ENCODE assay signal across 40 mouse cellular contexts in the genomic region with DNA sequence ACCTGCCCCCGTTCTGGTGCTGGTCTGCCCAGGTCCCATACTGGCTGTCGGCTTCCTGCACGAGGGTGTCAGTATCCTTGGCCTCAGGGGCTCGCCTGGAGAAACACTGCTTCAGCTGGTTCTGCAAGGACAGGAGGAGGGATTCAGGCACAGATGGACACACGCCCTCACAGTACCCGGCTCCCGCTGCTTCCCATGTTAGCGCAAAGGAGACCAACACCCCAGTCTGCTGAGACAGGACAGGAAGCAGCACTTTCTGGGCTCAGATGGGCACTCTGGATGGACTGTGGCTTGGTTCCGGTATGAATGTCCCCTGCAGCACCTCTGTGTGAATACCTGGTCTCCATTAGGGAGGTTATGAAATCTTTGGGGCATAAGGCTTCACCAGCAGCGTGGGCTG. TPM values are rescaled to one million over a fixed set of nuclear protein-coding genes. Genes with fewer than 3 reads are reported as not detected.
DNase-seq lines count a peak whose midpoint lies in the region; ATAC-seq and TF ChIP-seq lines count a peak whose summit lies in the region.
"Had no signal": no experiment of that assay in that cellular context is flagged by ENCODE, and none has a peak within 500 bp of the region (broad histone marks: within the 10 kb centered on the region; RNA-seq: fewer than 3 reads in every experiment).

No protein-coding gene starts in this region.

- H3K36me3 ChIP-seq in heart, embryonic 10.5 days: peaks cover 24% of the 10 kb centered on the region
- peaks cover 1% of the 10 kb centered on the region; the same call in 1 of the 2 replicates for H3K36me3 ChIP-seq in midbrain, embryonic 10.5 days
- H3K36me3 ChIP-seq in midbrain, postnatal 0 days (ENCODE audit: insufficient read depth, low read length): peaks cover 7% of the 10 kb centered on the region; the same call in 1 of the 2 replicates
- H3K36me3 ChIP-seq: hindbrain, embryonic 15.5 days; limb, embryonic 13.5 days had no signal

- no peaks in the 10 kb centered on the region for H3K9me3 ChIP-seq in heart, embryonic 10.5 days
- H3K9me3 ChIP-seq in midbrain, embryonic 10.5 days (replicated peaks): no peaks in the 10 kb centered on the region
- no peaks in the 10 kb centered on the region for H3K9me3 ChIP-seq in midbrain, postnatal 0 days (ENCODE audit: low read length)
- H3K9me3 ChIP-seq: embryonic facial prominence, embryonic 13.5 days; hindbrain, embryonic 15.5 days; limb, embryonic 13.5 days; megakaryocyte, embryonic 14.5 days had no signal

- no peak for TF ChIP-seq CTCF in midbrain, postnatal 0 days (IDR thresholded peaks at IDR 0.05)

- DNase-seq in heart, embryonic 10.5 days (ENCODE audit: low spot score): no peak
- no peak for DNase-seq in heart, adult 18-20 months
- peak; percentile 34 to 65 for DNase-seq in layer of hippocampus, adult 18-20 months (ENCODE audit: low spot score in 2 of 2)
- DNase-seq in layer of hippocampus, postnatal 14 days (ENCODE audit: low spot score in 2 of 2): no peak
- DNase-seq in midbrain, embryonic 10.5 days (ENCODE audit: low spot score): no peak
- DNase-seq in midbrain, postnatal 0 days (ENCODE audit: low spot score): no peak
- DNase-seq: adrenal gland, postnatal 25 days; B cell, adult 2 months; cerebellum, adult 18-20 months; cerebellum, postnatal 10 days; gastrocnemius, adult 2 months; heart, postnatal 4 days; kidney, adult 11 months; kidney, postnatal 14 days; lung, postnatal 4 days; midbrain, embryonic 14.5 days; right cerebral cortex, postnatal 4 days; thymus, adult 18-20 months; thymus, postnatal 25 days had no signal

- H3K9ac ChIP-seq in midbrain, postnatal 0 days (replicated peaks; ENCODE audit: low read length, poor library complexity, severe bottlenecking): no peak overlapping the region
- H3K9ac ChIP-seq: hindbrain, embryonic 15.5 days; limb, embryonic 13.5 days had no signal

- no peak for ATAC-seq in midbrain, postnatal 0 days (ENCODE audit: low FRiP score)
- ATAC-seq: inflammation-experienced regulatory T-cells, adult 6 months had no signal

- no peaks in the 10 kb centered on the region for H3K27me3 ChIP-seq in heart, embryonic 10.5 days (ENCODE audit: insufficient read depth, poor library complexity, severe bottlenecking)
- H3K27me3 ChIP-seq in midbrain, embryonic 10.5 days (ENCODE audit: low read depth, poor library complexity, severe bottlenecking): no peaks in the 10 kb centered on the region
- H3K27me3 ChIP-seq in midbrain, postnatal 0 days (ENCODE audit: insufficient read depth, low read length): no peaks in the 10 kb centered on the region
- H3K27me3 ChIP-seq: embryonic facial prominence, embryonic 13.5 days; hindbrain, embryonic 15.5 days; limb, embryonic 13.5 days had no signal

- no peak overlapping the region for H3K4me2 ChIP-seq in midbrain, postnatal 0 days (ENCODE audit: low read depth, low read length, poor library complexity, severe bottlenecking)
- H3K4me2 ChIP-seq: embryonic facial prominence, embryonic 13.5 days; hindbrain, embryonic 15.5 days; limb, embryonic 13.5 days; liver, embryonic 11.5 days had no signal

- H3K4me3 ChIP-seq in heart, embryonic 10.5 days: no peak overlapping the region
- no peak overlapping the region for H3K4me3 ChIP-seq in midbrain, embryonic 10.5 days
- no peak overlapping the region for H3K4me3 ChIP-seq in midbrain, postnatal 0 days (ENCODE audit: low read depth, low read length)
- H3K4me3 ChIP-seq: embryonic facial prominence, embryonic 13.5 days; gastrocnemius, adult 2 months; hindbrain, embryonic 15.5 days; limb, embryonic 13.5 days; megakaryocyte, embryonic 14.5 days had no signal

- H3K4me1 ChIP-seq in heart, embryonic 10.5 days: peaks cover 39% of the 10 kb centered on the region
- H3K4me1 ChIP-seq in midbrain, embryonic 10.5 days: peaks cover 21% of the 10 kb centered on the region
- H3K4me1 ChIP-seq in midbrain, postnatal 0 days (ENCODE audit: insufficient read depth, low read length): peaks cover 6% of the 10 kb centered on the region; the same call in 1 of the 2 replicates
- H3K4me1 ChIP-seq: limb, embryonic 13.5 days had no signal

- peak overlapping the region; percentile 60 for H3K27ac ChIP-seq in heart, embryonic 10.5 days
- H3K27ac ChIP-seq in midbrain, embryonic 10.5 days (replicated peaks): peak overlapping the region; percentile 55; the same call in 1 of the 2 replicates
- no peak overlapping the region for H3K27ac ChIP-seq in midbrain, postnatal 0 days (ENCODE audit: low read depth, low read length)
- H3K27ac ChIP-seq: embryonic facial prominence, embryonic 13.5 days; hindbrain, embryonic 15.5 days; limb, embryonic 13.5 days; stomach, postnatal 0 days had no signal

- 86% methylated on average over 10 of the region's 10 CpGs for WGBS in heart, embryonic 10.5 days
- WGBS in midbrain, embryonic 10.5 days: 88% methylated on average over 10 of the region's 10 CpGs
- 91% methylated on average over 10 of the region's 10 CpGs for WGBS in midbrain, postnatal 0 days

RNA-seq across cellular contexts. Expression of a gene that starts 20.1 kb away (rescaled TPM):
- polyA plus RNA-seq in heart, embryonic 10.5 days (2016; fragmentation: Nextera tagmentation; extraction: Ambion mirVana): 0.71 and 0.87 TPM in 2 replicates
- under 1 TPM; 0.23 to 0.55 TPM for total RNA-seq in heart, adult 18-20 months (2021)
- total RNA-seq in layer of hippocampus, adult 18-20 months (2021): 1 to 10 TPM; 1.6 to 2.1 TPM
- total RNA-seq in layer of hippocampus, postnatal 14 days (2021): 1 to 10 TPM; 2.6 to 3.0 TPM
- polyA plus RNA-seq in midbrain, embryonic 10.5 days (2016; fragmentation: Nextera tagmentation; extraction: Ambion mirVana): 0.40 and 2.0 TPM in 2 replicates
- total RNA-seq in midbrain, postnatal 0 days (2014; rRNA removed): 1.4 and 3.0 TPM in 2 replicates
- 2.2 and 3.1 TPM in 2 replicates for polyA plus RNA-seq in midbrain, postnatal 0 days (2015; fragmentation: Nextera tagmentation; extraction: Ambion mirVana)
- total RNA-seq: common myeloid progenitor, adult 5-6 weeks; neutrophil, adult 5-6 weeks had no signal
- polyA plus RNA-seq: liver, embryonic 16.5 days; neural tube, embryonic 11.5 days had no signal

RNA-seq across cellular contexts. Expression of a gene that starts 31.5 kb away (rescaled TPM):
- not detected in 2 replicates for polyA plus RNA-seq in heart, embryonic 10.5 days (2016; fragmentation: Nextera tagmentation; extraction: Ambion mirVana)
- total RNA-seq in heart, adult 18-20 months (2021): not detected
- not detected for total RNA-seq in layer of hippocampus, adult 18-20 months (2021)
- total RNA-seq in layer of hippocampus, postnatal 14 days (2021): not detected
- not detected in 2 replicates for polyA plus RNA-seq in midbrain, embryonic 10.5 days (2016; fragmentation: Nextera tagmentation; extraction: Ambion mirVana)
- not detected in 2 replicates for total RNA-seq in midbrain, postnatal 0 days (2014; rRNA removed)
- not detected in 2 replicates for polyA plus RNA-seq in midbrain, postnatal 0 days (2015; fragmentation: Nextera tagmentation; extraction: Ambion mirVana)
- total RNA-seq: adrenal gland, adult 18-20 months; adrenal gland, postnatal 25 days; common myeloid progenitor, adult 5-6 weeks; gastrocnemius, adult 2 months; gastrocnemius, postnatal 4 days; heart, postnatal 4 days; layer of hippocampus, postnatal 36 days; left cerebral cortex, postnatal 36 days; neutrophil, adult 5-6 weeks had no signal
- polyA plus RNA-seq: brain, embryonic 14.5 days; embryonic facial prominence, embryonic 13.5 days; forebrain, embryonic 11.5 days; frontal cortex, adult 2 months; hindbrain, embryonic 15.5 days; inflammation-experienced regulatory T-cells, adult 6 months; kidney, embryonic 14.5 days; limb, embryonic 13.5 days; liver, embryonic 11.5 days; liver, embryonic 16.5 days; lung, embryonic 16.5 days; midbrain, embryonic 14.5 days; neural tube, embryonic 11.5 days; spleen, adult 2 months; stomach, postnatal 0 days had no signal

Comparison
In these comparisons a context has a peak if more than half of its experiments do, and no peak if none do; other contexts are left out.
1. DNase-seq: peak in layer of hippocampus, adult 18-20 months (2 of 2); none in heart, embryonic 10.5 days (single experiment), heart, adult 18-20 months (0 of 2), layer of hippocampus, postnatal 14 days (0 of 2), midbrain, embryonic 10.5 days (single experiment) and midbrain, postnatal 0 days (single experiment).